Mouse (Mus musculus): ENCODE data around the gene Banp. TPM values are rescaled to one million over a fixed set of nuclear protein-coding genes. Genes with fewer than 3 reads are reported as not detected.

The Banp gene
- polyA plus RNA-seq, 3 experiments from 2014 or later, result 35.0 to 37.5 (median 36.2) TPM

GRCm38 (mm10) chr8:121951656-121952009 is 2.1 kb downstream of the Banp start:
- no peak for ATAC-seq

- ATAC-seq, result no peak
These were observed 2.6 kb downstream of the Banp start for GRCm38 (mm10) chr8:121952122-121952521.

GRCm38 (mm10) chr8:121952800-121953199 is 3.2 kb downstream of the Banp start:
- no peak for ATAC-seq

GRCm38 (mm10) chr8:121953821-121954545 is 4.4 kb downstream of the Banp start:
- ATAC-seq, result no peak

GRCm38 (mm10) chr8:121954981-121955555 is 5.5 kb downstream of the Banp start:
- ATAC-seq, result no peak

- no peak for ATAC-seq
These were observed 6.4 kb downstream of the Banp start for GRCm38 (mm10) chr8:121955825-121956500.

- ATAC-seq, result no peak
These were observed 8.8 kb downstream of the Banp start for GRCm38 (mm10) chr8:121958395-121958794.

- no peak for ATAC-seq
These were observed 13.3 kb downstream of the Banp start for GRCm38 (mm10) chr8:121962892-121963291.

GRCm38 (mm10) chr8:121964716-121965512 is 15.4 kb downstream of the Banp start:
- ATAC-seq, result no peak

- no peak for ATAC-seq
These were observed 16.6 kb downstream of the Banp start for GRCm38 (mm10) chr8:121966110-121966509.

GRCm38 (mm10) chr8:121966714-121967448 is 17.3 kb downstream of the Banp start:
- no peak for ATAC-seq

- no peak for ATAC-seq
These were observed 18.4 kb downstream of the Banp start for GRCm38 (mm10) chr8:121967977-121968376.

- no peak for ATAC-seq
These were observed 19.0 kb downstream of the Banp start for GRCm38 (mm10) chr8:121968542-121968941.

- ATAC-seq, result no peak
These were observed 20.7 kb downstream of the Banp start for GRCm38 (mm10) chr8:121970225-121970624.

- ATAC-seq, result no peak
These were observed 22.0 kb downstream of the Banp start for GRCm38 (mm10) chr8:121971488-121972058.

- no peak for ATAC-seq
These were observed 24.4 kb downstream of the Banp start for GRCm38 (mm10) chr8:121973906-121974305.

- ATAC-seq, result no peak
These were observed 28.5 kb downstream of the Banp start for GRCm38 (mm10) chr8:121977819-121978590.

- no peak for ATAC-seq
These were observed 29.1 kb downstream of the Banp start for GRCm38 (mm10) chr8:121978670-121979069.

GRCm38 (mm10) chr8:121980792-121981519 is 31.4 kb downstream of the Banp start:
- ATAC-seq, result no peak

- no peak for ATAC-seq
These were observed 32.0 kb downstream of the Banp start for GRCm38 (mm10) chr8:121981520-121981895.

GRCm38 (mm10) chr8:121985673-121986072 is 36.1 kb downstream of the Banp start:
- no peak for ATAC-seq
